Mouse (Mus musculus) brain, adult 2 months (tissue): ENCODE data around the gene Ryr3.
"Not testable (repeated sequence)": the region's sequence is repeated elsewhere in the genome, so short reads cannot be mapped to it uniquely, and the experiment has no call there.

Source experiments
- DNase-seq: peaks from one replicate; pipeline ENCODE4 v3.0.0; 2011; ENCODE audit warnings: low read depth, low spot score

Ryr3 gene

GRCm38 (mm10) chr2:113104609-113105008 lies 112.3 kb downstream of the Ryr3 start:
- peak; percentile 69 for DNase-seq

- no peak for DNase-seq
Observed at GRCm38 (mm10) chr2:113095184-113095583, 121.7 kb downstream of the Ryr3 start.

GRCm38 (mm10) chr2:113094088-113094487 lies 122.8 kb downstream of the Ryr3 start:
- no peak for DNase-seq

GRCm38 (mm10) chr2:113092756-113093155 lies 124.1 kb downstream of the Ryr3 start:
- no peak for DNase-seq

GRCm38 (mm10) chr2:113091316-113091715 lies 125.6 kb downstream of the Ryr3 start:
- not testable (repeated sequence) for DNase-seq

GRCm38 (mm10) chr2:113076396-113076795 lies 140.5 kb downstream of the Ryr3 start:
- DNase-seq: no peak

- DNase-seq: peak; percentile 20
Observed at GRCm38 (mm10) chr2:113059367-113059766, 157.5 kb downstream of the Ryr3 start.

- peak; percentile 82 for DNase-seq
Observed at GRCm38 (mm10) chr2:113058914-113059313, 158.0 kb downstream of the Ryr3 start.

- peak; percentile 9 for DNase-seq
Observed at GRCm38 (mm10) chr2:113058116-113058515, 158.8 kb downstream of the Ryr3 start.

- no peak for DNase-seq
Observed at GRCm38 (mm10) chr2:113055591-113055990, 161.3 kb downstream of the Ryr3 start.

GRCm38 (mm10) chr2:113049831-113050230 lies 167.1 kb downstream of the Ryr3 start:
- DNase-seq: no peak

- DNase-seq: no peak
Observed at GRCm38 (mm10) chr2:113036550-113036949, 180.3 kb downstream of the Ryr3 start.

- peak; percentile 44 for DNase-seq
Observed at GRCm38 (mm10) chr2:113030689-113031088, 186.2 kb downstream of the Ryr3 start.

- peak; percentile 73 for DNase-seq
Observed at GRCm38 (mm10) chr2:113019896-113020295, 197.0 kb downstream of the Ryr3 start.

GRCm38 (mm10) chr2:113018278-113018677 lies 198.6 kb downstream of the Ryr3 start:
- no peak for DNase-seq

- peak; percentile 68 for DNase-seq
Observed at GRCm38 (mm10) chr2:113016236-113016635, 200.7 kb downstream of the Ryr3 start.

GRCm38 (mm10) chr2:113008961-113009740 lies 207.7 kb downstream of the Ryr3 start:
- DNase-seq: peak; percentile 37

GRCm38 (mm10) chr2:112998498-112998897 lies 218.4 kb downstream of the Ryr3 start:
- DNase-seq: peak; percentile 62

GRCm38 (mm10) chr2:112982908-112983510 lies 233.9 kb downstream of the Ryr3 start:
- peak; percentile 46 for DNase-seq

- no peak for DNase-seq
Observed at GRCm38 (mm10) chr2:112966807-112967625, 249.9 kb downstream of the Ryr3 start.

- peak; percentile 19 for DNase-seq
Observed at GRCm38 (mm10) chr2:112948931-112949330, 268.0 kb downstream of the Ryr3 start.

GRCm38 (mm10) chr2:112931776-112932175 lies 285.1 kb downstream of the Ryr3 start:
- no peak for DNase-seq
